Mouse (Mus musculus) myocyte (in vitro differentiated cells): ENCODE data around the gene Hoxc4.

Source experiments
- CEBPB ChIP-seq: IDR thresholded peaks from 2 replicates; pipeline ENCODE4 v1.6.1; 2011; ENCODE audit warnings: mild to moderate bottlenecking, moderate library complexity; ENCODE audit not compliant: poor library complexity, insufficient read depth, severe bottlenecking
- MAX ChIP-seq: IDR thresholded peaks from one replicate; pipeline ENCODE4 v1.6.1; 2011; ENCODE audit warnings: low read depth, mild to moderate bottlenecking, control low read depth
- POLR2A ChIP-seq: IDR thresholded peaks from one replicate; pipeline ENCODE4 v1.6.1; 2011; ENCODE audit warnings: low read depth, mild to moderate bottlenecking, control low read depth, moderate library complexity; ENCODE audit not compliant: insufficient read length
- POLR2AphosphoS2 ChIP-seq: IDR thresholded peaks from one replicate; pipeline ENCODE4 v1.6.1; 2011; ENCODE audit warnings: low read depth, control low read depth; ENCODE audit not compliant: insufficient read length
- TCF12 ChIP-seq: IDR thresholded peaks from one replicate; pipeline ENCODE4 v1.6.1; 2011; ENCODE audit warnings: mild to moderate bottlenecking, control low read depth; ENCODE audit not compliant: poor library complexity, insufficient read depth, severe bottlenecking
- USF1 ChIP-seq: IDR thresholded peaks from one replicate; pipeline ENCODE4 v1.6.1; 2011; ENCODE audit warnings: low read depth, mild to moderate bottlenecking, control low read depth, moderate library complexity

GRCm38 (mm10) chr15:103061131-103061825 is 42.5 kb downstream of the Hoxc4 start:
- TF ChIP-seq POLR2A = no peak
- no peak for TF ChIP-seq CEBPB
- TF ChIP-seq USF1 = no peak
- no peak for TF ChIP-seq POLR2AphosphoS2
- TF ChIP-seq MAX = no peak
- no peak for TF ChIP-seq TCF12
